Mouse (Mus musculus) intestine, embryonic 16.5 days (tissue): ENCODE results near the gene Zfp512b. TPM values are rescaled to one million over a fixed set of nuclear protein-coding genes. Genes with fewer than 3 reads are reported as not detected.

Experiments
- ATAC-seq: fragments of 200-750 bp; cut with Nextera tagmentation; 2 replicates; pipeline ENCODE4 v1.8.0; 2017; ENCODE audit warnings: moderate TSS enrichment, moderate library complexity
- H3K27ac ChIP-seq: fragments of 300-500 bp; sonication (generic); 2 replicates; pipeline ENCODE4 v1.5.1; 2014; ENCODE audit warnings: mild to moderate bottlenecking, low read length
- H3K27me3 ChIP-seq: fragments of 300-500 bp; sonication (generic); replicated peaks from 2 replicates; pipeline ENCODE4 v1.6.1; 2014; ENCODE audit warnings: low read length, control low read depth, mixed read lengths; ENCODE audit not compliant: control insufficient read depth, insufficient read depth
- H3K36me3 ChIP-seq: fragments of 300-500 bp; sonication (generic); 2 replicates; pipeline ENCODE4 v1.6.1; 2014; ENCODE audit warnings: low read length, control low read depth; ENCODE audit not compliant: control insufficient read depth, insufficient read depth
- H3K4me1 ChIP-seq: fragments of 300-500 bp; sonication (generic); 2 replicates; pipeline ENCODE4 v1.6.1; 2014; ENCODE audit warnings: low read length, control low read depth, mixed read lengths; ENCODE audit not compliant: control insufficient read depth, insufficient read depth
- H3K4me2 ChIP-seq: fragments of 300-500 bp; sonication (generic); 2 replicates; pipeline ENCODE4 v1.6.1; 2014; ENCODE audit warnings: low read depth, low read length, control low read depth
- H3K4me3 ChIP-seq: fragments of 300-500 bp; sonication (generic); 2 replicates; pipeline ENCODE4 v1.5.1; 2014; ENCODE audit warnings: mild to moderate bottlenecking, low read length
- H3K9ac ChIP-seq: fragments of 300-500 bp; sonication (generic); 2 replicates; pipeline ENCODE4 v1.6.1; 2014; ENCODE audit warnings: low read depth, low read length
- H3K9me3 ChIP-seq: fragments of 300-500 bp; sonication (generic); 2 replicates; pipeline ENCODE4 v1.6.1; 2016; ENCODE audit warnings: low read length, control low read depth; ENCODE audit not compliant: control insufficient read depth
- WGBS: fragments of 180-500 bp; shearing (Covaris S2); extraction: QIAGEN DNeasy Blood & Tissue Kit; methylation state at CpG from one replicate; pipeline ENCODE4 v1.1.7; 2014; 5-methylcytosine and 5-hydroxymethylcytosine counted together
- polyA plus RNA-seq: library from polyadenylated mRNA; unstranded; fragments of >200 nt; fragmentation: Nextera tagmentation; extraction: Ambion mirVana; gene quantifications from 2 replicates; pipeline ENCODE4 v1.2.1, GENCODE M21; 2015

Zfp512b gene
- polyA plus RNA-seq, 1 experiment from 2014 or later: 20.5 TPM

- Histone ChIP-seq H3K4me2 (0 out of 2 replicates have a peak overlapping the region, but pooled peaks have one; percentile 15), H3K9ac (peak overlapping the region; percentile 42; the same call in 1 of the 2 replicates)
Observed at GRCm38 (mm10) chr2:181578790-181579618, 13.6 kb downstream of the Zfp512b start.

DNA sequence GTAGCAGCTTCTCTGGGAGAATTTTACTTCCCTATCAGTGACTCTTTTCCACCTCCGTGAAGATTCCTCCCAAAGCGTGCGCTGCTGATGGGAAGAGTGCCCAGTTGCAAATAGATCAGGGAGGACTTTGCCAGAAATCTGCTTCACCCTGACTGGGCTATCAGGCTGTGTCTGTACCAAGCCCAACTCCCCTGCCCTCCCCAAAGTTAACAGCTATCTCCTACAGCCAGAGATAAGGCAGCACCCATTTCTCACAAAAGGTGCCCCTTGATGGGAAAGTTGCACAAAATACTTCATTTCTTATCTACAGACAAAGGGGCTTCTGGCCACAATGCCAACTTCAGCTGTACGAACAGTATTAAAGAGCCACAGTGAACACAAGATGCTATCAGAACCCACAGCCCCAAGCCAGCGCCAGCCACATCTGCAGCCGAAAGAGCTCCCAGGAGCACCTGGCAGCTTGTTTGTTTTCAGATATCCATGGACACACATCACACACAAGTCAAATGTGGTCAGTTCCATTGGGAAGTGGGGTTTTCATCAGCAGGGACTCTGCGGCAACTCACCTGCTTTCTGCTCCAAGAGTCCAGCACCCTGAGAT, 14.5 kb downstream of the Zfp512b start:
- Histone ChIP-seq H3K9me3 (no peaks in the 10 kb centered on the region), H3K9ac (no peak overlapping the region), H3K27ac (no peak overlapping the region), H3K36me3 (no peaks in the 10 kb centered on the region), H3K27me3 (no peaks in the 10 kb centered on the region), H3K4me1 (peaks cover 22% of the 10 kb centered on the region), H3K4me3 (no peak overlapping the region), H3K4me2 (no peak overlapping the region)
- no peak for ATAC-seq
- 81% methylated on average over 7 of the region's 7 CpGs for WGBS

More at GRCm38 (mm10) chr2:181578790-181579618, 13.6 kb downstream of the Zfp512b start:
- ATAC-seq: no peak
- Histone ChIP-seq H3K4me3 (no peak overlapping the region), H3K36me3 (no peaks in the 10 kb centered on the region), H3K27me3 (no peaks in the 10 kb centered on the region), H3K4me1 (peaks cover 22% of the 10 kb centered on the region), H3K9me3 (no peaks in the 10 kb centered on the region), H3K27ac (no peak overlapping the region)
- WGBS: 28% methylated on average over 5 of the region's 5 CpGs

DNA sequence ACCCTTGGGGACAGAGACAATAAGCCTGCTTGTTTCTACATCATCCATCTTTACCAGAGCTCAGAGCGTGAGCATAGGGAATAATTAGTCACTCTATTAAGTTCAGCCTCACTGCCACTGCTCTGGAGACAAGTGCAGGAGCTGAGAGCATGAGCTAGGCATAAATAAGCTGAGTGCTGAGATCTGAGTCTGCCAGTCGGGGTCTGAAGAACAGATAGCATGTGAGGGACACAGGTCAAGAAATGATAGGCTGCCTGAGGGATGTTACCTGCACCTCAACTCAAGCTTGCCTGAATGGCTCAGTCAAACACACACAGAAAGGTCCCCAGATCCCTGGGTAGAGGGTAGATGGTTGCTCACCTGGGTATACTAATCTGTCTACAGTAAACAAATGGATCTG, 15.5 kb downstream of the Zfp512b start:
- no peaks in the 10 kb centered on the region for H3K9me3 ChIP-seq
- no peaks in the 10 kb centered on the region for H3K27me3 ChIP-seq
- no peak overlapping the region for H3K4me2 ChIP-seq
- no peak overlapping the region for H3K4me3 ChIP-seq
- WGBS: 79% methylated on average over 2 of the region's 2 CpGs
- no peaks in the 10 kb centered on the region; the same call in 1 of the 2 replicates for H3K36me3 ChIP-seq
- ATAC-seq: no peak
- peaks cover 22% of the 10 kb centered on the region for H3K4me1 ChIP-seq
- no peak overlapping the region for H3K9ac ChIP-seq
- H3K27ac ChIP-seq: no peak overlapping the region

- H3K36me3 ChIP-seq: no peaks in the 10 kb centered on the region; the same call in 1 of the 2 replicates
- H3K9me3 ChIP-seq: no peaks in the 10 kb centered on the region
- H3K4me3 ChIP-seq: no peak overlapping the region
- WGBS: 91% methylated on average over 2 of the region's 2 CpGs
- H3K4me1 ChIP-seq: peaks cover 22% of the 10 kb centered on the region
- H3K4me2 ChIP-seq: no peak overlapping the region
- H3K27ac ChIP-seq: no peak overlapping the region
- no peak overlapping the region for H3K9ac ChIP-seq
- ATAC-seq: no peak
- H3K27me3 ChIP-seq: no peaks in the 10 kb centered on the region
Observed at GRCm38 (mm10) chr2:181576613-181577012, 16.0 kb downstream of the Zfp512b start.

DNA sequence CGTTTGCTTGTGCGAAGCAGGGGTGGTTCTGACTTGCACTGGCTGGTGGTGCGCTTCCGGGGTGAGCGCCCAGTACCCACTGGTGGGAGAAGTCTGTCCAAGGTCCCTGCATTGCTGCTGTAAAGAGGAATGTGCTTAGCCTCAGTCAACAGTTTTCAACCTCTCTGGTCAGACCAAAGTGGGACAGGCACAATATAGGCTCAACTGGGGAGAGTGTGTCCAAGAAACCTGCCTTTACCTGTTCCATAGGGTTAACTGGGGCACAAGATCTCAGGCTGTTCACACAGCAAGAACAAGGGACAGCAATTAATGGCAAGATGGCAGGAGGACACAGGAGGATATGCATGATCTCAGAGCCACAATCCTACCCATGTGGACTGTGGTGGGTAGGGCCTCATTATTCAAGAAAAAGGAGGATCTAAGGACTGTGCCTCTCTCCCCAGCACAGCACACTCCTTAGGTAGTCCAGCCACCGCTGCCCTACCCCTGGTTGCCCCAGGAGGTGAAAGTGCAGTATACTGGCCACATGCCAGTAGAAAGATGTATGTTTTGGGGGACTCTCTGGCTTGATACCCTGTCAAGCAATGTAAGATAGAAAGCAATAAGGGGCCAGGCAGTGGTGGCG, 17.6 kb downstream of the Zfp512b start:
- Histone ChIP-seq H3K4me1 (peaks cover 14% of the 10 kb centered on the region), H3K36me3 (no peaks in the 10 kb centered on the region; the same call in 1 of the 2 replicates), H3K4me2 (no peak overlapping the region), H3K9ac (no peak overlapping the region), H3K27me3 (no peaks in the 10 kb centered on the region), H3K27ac (no peak overlapping the region), H3K4me3 (no peak overlapping the region), H3K9me3 (no peaks in the 10 kb centered on the region)
- 93% methylated on average over 7 of the region's 7 CpGs for WGBS
- ATAC-seq: no peak

GRCm38 (mm10) chr2:181573961-181574360, 18.6 kb downstream of the Zfp512b start:
- Histone ChIP-seq H3K4me3 (no peak overlapping the region), H3K36me3 (no peaks in the 10 kb centered on the region; the same call in 1 of the 2 replicates), H3K27me3 (no peaks in the 10 kb centered on the region), H3K9ac (no peak overlapping the region), H3K27ac (no peak overlapping the region), H3K4me2 (no peak overlapping the region), H3K9me3 (no peaks in the 10 kb centered on the region), H3K4me1 (peaks cover 5% of the 10 kb centered on the region)
- WGBS: 89% methylated on average over 9 of the region's 9 CpGs
- ATAC-seq: no peak

- WGBS: 94% methylated on average over 15 of the region's 15 CpGs
- Histone ChIP-seq H3K4me2 (no peak overlapping the region), H3K9me3 (no peaks in the 10 kb centered on the region), H3K4me1 (no peaks in the 10 kb centered on the region), H3K27me3 (no peaks in the 10 kb centered on the region), H3K4me3 (no peak overlapping the region), H3K36me3 (peaks cover 4% of the 10 kb centered on the region; the same call in 1 of the 2 replicates), H3K9ac (no peak overlapping the region), H3K27ac (no peak overlapping the region)
- no peak for ATAC-seq
Observed at GRCm38 (mm10) chr2:181572921-181573920, 19.4 kb downstream of the Zfp512b start.

- Histone ChIP-seq H3K36me3 (peaks cover 4% of the 10 kb centered on the region; the same call in 1 of the 2 replicates), H3K4me1 (no peaks in the 10 kb centered on the region), H3K9me3 (no peaks in the 10 kb centered on the region), H3K9ac (no peak overlapping the region), H3K27me3 (no peaks in the 10 kb centered on the region), H3K4me3 (no peak overlapping the region), H3K4me2 (no peak overlapping the region), H3K27ac (no peak overlapping the region)
- no peak for ATAC-seq
- 90% methylated on average over 11 of the region's 11 CpGs for WGBS
Observed at GRCm38 (mm10) chr2:181571941-181572670, 20.5 kb downstream of the Zfp512b start.
